Mouse (Mus musculus) regulatory T cell (primary cell): Measurements from ENCODE around the gene Degs1.

ENCODE experiments used
- in situ Hi-C: fragments of 300-600 bp; cut with MboI, MseI; formaldehyde crosslinking; loops from one replicate; pipeline ENCODE4 v1.15.1; 2025; ENCODE audit warnings: high pct_unique_total_duplicates

Degs1 gene

DNA sequence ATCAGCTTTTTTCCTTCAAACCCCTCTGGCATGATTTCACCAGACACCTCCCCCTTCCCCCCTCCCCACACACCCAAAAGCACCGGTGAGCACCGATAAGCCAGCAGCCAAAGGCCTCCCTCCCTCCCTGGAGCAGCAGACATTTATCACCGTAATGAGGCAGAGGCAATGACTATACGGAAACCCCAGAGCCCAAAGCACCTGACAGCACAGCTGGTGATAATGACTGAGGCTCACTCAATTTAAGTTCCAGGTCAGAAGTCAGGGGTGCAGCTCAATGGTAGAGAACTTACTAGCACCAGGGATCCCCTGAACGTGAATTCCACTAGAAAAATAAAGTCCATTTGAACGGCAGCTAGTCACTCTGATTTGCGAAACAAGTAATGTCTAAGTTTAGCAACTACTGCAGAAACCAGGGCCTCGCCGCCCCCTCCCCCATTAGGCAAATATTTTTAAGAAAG, 1.3 kb downstream of the Degs1 start:
- in situ Hi-C loops = loop anchor here (10.0 kb wide), 1 partner anchor 1066 kb away; the partner anchor contains the start of gene Wdr26

DNA sequence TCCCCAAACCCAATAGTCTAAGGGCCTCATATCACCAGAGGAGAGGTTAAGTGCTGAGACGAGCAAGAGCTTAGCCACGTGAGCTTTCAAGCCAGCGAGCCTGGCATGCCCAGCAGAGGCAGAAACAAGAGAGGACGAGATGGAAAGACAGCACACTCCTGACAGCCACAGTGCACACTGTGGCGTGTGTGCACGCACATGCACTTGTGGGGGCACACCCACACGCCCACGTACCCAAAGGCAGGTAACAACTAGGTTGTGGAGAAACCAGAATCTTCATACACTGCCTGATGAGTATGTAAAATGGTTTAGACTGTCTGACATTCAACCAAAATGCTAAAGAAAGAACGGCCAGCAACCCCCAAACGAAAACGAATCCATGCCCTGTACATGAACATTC, 2.0 kb downstream of the Degs1 start:
- in situ Hi-C loops = loop anchor here (10.0 kb wide), 1 partner anchor 1066 kb away; the partner anchor contains the start of gene Wdr26

DNA sequence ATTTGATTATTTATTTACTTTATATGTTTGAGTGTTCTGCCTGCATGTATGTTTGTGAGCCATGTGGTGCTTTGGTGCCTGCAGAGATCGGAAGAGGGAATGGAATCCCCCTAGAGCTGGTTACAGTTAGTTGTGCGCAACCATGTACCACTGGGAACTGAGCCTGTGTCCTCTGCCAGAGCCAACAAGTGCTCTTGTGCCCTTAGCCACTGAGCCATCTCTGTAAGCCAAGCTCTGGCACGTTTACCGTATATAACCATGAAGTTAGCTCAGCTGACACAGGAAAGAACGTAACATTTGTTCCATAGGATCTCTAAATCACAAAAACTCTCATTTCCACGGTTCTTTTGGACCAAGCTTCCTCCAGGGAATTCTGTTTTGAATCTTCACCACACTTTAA, 2.6 kb downstream of the Degs1 start:
- in situ Hi-C loops = loop anchor here (10.0 kb wide), 1 partner anchor 1065 kb away; the partner anchor contains the start of gene Wdr26

DNA sequence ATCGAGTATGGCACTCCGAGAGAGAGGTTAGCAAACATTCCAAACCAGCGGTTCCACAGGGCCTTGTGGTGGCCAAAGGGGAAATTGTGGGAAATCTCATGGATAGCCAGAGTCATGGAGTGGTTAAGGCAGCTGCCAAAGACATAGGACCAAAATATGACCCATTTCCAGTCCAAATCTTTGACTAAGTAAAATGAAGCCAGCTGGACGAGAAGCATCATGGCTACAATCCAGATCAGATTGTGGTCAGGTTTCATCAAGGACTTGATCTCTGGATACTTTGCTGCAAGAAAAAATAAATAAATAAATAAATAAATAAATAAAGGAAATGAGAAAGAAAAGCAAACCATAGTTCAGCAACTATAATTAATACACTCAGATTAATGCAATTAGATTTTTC, 3.2 kb downstream of the Degs1 start:
- in situ Hi-C loops = no loop called here

DNA sequence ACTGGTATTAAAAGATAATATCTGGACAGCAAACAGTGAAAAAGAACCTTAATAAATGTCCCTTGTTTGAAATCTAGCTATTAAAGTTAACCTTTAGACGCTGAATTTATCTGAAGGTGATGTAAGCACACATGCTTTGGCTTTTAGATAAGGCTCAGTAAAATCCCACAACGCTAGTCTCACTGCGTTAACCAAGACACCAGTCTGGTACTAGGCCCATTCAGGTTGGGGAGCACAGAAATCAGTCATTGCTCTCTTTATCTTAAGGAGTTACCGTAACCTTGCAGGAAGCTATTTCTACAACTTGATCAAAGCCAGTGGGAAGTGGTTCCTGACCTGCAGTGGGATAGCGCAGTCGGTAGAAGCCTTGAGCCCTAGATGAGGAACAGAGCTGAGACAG, 7.5 kb downstream of the Degs1 start:
- in situ Hi-C loops = no loop called here

DNA sequence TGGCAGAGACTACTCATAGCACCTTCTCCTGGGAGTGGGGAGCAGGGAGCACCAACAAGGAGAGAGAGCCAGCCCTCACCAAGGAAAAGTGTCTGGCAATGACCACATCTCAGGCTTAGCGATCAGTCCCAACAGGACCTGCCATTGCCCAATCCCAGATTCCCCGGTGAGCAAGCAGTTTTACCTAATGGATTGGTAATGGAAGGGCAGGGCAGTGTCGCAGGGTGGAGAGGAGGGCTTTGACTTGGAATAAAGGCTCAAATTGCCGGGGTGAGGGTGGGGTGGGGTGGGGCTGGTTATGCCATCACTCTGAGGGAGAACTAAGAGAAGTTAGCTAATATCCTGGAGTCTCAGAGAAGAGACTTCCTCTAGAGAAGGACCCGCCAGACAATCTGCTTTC, 11.0 kb downstream of the Degs1 start:
- in situ Hi-C loops = no loop called here

DNA sequence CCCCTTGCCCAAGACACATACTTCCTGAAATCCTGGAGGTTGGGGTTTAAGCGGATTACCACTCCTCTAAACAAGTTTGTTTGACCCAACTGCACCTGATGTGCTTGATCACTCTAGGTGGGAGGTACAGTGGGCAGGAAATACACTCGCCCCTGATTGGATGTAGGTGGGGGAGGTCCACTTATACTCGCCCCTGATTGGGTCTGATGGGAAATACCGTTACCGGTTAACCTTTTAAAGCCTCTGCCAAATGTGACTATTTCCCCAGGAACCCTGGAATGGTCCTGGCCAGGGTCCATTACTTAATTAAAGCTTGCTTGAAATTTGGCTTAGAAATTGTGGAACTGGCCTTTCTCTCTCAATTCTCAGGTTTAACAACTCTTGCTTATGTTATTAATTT, 11.5 kb downstream of the Degs1 start:
- in situ Hi-C loops = no loop called here

DNA sequence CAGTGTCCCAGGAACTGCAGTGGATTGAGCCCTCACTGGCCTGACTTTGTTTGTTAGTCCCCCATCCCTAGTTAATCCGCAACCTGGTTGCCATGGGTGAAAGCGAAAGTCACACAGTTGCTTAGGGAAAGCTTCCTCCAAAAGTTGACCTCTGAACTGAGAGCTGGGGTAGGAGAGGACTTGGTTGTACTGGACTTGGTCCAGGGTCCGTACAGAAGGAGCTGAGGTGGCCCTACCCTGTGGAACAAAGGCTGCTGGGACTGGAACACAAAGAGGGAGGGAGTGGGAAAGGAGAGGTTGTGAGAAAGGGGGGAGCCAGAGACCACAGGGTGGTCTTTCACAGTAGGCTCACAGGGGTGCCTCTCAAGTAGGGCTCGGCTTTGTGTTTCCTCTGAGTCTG, 14.3 kb downstream of the Degs1 start:
- in situ Hi-C loops = no loop called here

DNA sequence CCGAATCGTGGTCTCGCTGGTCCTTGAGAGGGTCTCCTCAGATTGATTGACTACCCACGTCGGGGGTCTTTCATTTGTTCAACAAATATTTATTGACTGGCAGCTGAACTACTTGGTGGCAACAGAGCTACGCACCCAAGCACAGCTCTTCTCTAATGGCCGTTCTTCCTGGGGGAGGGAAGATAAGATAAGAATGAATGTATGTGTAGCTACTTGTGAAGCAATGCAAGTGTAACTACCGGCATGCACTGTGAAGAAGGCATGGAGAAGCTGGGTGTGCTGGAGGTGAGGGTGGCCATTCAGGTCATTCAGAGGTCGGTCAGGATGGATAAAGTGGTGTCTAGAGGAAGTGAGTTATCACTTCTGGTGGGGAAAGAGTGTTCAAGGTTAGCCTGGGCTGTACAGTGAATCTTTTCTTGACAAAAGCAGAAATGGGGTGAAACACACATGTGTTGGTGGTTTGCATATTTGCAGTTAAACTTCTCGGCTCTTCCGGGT, 16.5 kb downstream of the Degs1 start:
- in situ Hi-C loops = no loop called here

DNA sequence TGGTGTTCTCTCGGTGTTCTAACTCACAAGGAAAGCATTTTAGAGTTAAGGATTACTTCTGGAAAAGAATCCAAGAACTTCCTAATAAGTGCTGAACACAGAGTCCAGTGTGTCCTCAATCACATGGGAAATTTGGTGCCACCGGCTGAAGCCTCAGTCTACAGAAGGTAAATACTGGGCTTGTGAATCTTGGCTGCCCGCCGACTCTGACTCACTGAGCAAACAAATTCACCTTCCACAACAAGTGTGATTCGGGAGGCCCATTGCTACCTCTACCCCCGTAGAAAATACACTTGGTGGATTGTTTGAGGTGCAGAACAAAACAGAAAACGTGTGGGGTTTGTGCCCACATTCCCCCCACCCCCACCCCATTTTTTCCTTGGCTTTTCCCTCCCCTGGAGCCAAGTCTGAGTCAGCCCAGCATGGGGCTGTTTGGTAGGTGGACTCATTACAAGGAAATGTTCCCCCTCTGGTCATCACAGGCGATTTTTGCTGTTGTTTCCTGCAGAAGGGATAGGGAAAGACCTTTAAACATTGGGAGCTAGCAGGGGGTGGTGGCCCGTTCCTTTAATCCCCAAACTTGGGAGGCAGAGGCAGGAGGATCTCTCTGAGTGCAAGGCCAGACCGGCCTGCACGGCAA, 26.4 kb downstream of the Degs1 start:
- in situ Hi-C loops = no loop called here

DNA sequence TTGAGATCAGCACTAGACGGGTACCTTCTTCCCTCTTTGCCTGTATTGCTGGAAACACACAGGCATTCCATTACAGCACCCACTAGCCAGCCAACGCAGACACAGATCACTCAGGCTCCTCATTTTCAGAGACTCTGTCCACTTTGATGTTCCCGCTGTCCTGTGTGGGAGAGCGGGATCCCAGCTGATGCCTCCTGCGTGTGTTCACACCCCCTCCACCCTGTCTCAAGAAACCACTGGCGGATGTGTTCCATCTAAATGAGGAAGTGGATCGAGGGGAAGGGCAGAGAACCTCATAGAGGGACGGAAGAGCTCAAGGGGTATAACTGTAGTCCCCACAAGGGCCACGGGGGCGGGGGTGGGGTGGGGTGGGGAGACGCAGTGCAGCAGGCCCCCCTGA, 27.6 kb downstream of the Degs1 start:
- in situ Hi-C loops = no loop called here

DNA sequence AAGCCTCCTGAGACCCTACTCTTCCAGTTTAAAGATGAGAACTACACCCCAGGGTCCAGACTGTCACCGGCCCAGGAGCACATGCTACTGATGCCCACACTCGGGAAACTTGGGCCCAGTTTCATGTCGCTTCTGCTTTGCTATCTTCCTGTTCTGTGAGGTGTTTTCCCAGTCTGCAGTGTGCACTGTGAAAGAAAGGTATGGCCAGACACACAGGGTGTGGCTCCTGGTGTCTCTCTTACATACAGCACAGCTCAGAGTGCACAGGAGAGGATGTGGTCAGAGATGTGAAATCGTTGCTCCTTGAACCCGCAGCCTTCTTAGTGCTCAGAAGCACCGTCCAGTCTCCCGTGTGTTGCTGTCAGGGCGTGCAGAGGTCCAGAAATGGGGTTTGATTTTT, 28.0 kb downstream of the Degs1 start:
- in situ Hi-C loops = no loop called here

DNA sequence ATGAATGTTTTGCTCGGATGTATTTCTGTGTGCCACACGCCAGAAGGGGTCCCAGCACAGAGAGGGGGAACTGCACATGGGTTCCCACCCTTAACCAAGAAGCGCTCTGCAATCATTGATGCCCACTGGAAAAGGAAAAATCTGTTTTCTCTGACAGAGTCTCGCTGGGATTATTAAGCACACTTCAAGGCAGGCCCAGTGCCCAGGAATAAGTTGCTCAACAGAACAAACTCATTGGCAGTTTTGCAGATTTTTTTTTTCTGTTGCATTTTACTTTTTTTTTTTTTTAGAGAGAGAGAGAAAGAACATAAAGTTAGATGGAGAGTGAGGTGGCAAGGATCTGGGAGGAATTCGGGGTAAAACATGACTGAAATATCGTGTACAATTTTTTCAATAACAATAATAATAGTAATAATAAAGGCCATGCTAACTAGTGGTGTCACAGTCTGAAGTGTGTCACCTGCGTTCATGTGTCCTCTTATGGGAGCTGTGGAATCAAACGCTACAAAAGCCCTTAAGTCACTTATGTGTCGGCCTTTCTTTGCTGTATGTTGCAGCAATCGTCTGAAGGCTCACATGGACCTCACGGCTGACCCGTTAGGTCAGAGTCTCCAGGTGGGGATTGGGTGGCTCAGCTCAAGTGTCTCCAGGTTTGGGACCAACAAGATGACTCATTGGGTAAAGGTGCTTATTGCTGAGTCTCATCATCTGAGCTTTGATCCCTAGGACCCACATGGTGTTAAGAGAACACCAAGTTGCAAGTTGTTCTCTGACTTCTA, 28.7 kb downstream of the Degs1 start:
- in situ Hi-C loops = no loop called here

DNA sequence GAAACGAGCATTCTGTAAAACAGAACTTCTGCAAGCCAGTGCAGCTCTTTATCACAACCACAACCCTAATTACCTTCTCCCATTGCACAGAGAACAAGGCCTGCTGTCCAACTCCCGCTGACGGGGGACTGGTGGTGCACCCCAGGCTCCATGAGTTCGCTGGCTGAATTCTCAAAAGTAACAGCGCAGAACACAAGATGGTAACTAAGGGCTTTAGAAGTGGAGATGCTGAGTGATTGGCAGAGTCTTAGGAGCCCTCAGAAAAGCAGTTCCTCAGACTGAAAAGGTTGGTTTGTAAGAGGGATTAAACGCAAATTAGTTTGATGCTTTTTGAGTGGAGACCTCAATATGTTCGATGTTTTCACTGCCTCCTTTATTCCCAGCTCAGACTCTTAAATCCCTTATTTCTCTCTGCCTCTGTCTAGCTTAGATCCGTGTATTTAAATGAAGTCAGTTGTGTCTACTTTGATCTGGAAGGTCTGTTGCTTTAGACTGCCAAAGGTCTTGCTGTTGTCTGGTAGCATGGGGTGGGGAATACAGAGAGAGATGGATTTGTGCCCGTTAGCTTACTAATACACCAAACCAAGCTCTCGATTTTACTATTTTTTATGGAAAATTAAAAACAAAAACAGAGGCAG, 30.0 kb downstream of the Degs1 start:
- in situ Hi-C loops = no loop called here

DNA sequence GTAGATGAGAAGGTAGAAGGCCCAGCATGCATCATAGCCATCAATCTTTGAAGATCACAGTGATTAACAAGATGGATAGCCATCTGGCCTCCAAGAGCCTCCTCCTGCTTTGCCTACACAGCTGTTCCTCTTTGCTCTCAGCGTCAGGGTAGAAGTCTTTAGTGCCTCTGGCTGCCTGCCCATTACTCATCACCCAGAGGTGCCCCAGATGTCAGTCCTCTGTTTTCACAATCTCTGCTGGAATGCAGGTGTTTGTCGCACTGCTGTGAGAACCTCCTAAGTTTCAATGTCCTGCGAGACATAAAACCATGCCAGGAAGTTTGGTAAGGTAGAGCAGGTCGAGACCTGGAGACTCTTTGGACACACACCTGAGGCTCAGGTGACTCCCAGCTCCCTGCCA, 31.9 kb downstream of the Degs1 start:
- in situ Hi-C loops = no loop called here

DNA sequence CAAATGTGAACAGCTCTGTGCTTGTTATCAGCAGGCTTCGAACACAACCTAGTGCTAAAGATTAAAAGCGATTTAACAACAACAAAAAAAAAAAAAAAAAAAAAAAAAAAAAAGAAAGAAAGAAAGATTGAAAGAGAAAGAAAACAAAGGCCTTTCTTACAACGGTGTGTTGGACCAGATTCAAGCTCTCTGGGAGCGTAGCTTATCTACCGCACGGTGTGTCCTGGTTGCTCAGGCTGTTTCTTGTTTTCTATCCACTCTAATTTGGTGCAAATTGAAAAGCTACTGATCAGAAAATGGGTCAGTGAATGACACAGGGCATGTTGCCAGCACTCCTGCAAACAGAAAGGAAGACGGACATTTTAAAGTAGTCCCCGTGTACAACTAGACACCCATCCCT, 33.3 kb downstream of the Degs1 start:
- in situ Hi-C loops = no loop called here

DNA sequence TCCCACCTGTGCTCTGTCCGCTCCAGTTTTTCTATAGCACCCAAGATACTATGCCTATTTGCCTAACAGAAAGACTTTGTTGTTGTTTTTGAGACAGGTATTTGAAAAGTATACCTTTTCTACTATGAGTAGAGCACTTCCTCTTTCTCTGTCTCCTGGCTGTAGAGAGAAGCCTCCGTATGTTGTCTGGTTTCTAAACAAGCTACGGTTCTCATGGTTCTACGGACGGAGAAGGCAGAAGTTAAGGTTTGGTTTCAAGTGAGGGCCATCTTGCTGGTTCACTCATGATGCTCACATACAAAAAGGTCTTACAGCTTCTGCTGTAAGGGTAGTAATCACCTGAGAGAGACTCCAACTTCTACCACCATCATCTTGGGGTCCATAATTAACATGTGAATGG, 37.6 kb downstream of the Degs1 start:
- in situ Hi-C loops = no loop called here

DNA sequence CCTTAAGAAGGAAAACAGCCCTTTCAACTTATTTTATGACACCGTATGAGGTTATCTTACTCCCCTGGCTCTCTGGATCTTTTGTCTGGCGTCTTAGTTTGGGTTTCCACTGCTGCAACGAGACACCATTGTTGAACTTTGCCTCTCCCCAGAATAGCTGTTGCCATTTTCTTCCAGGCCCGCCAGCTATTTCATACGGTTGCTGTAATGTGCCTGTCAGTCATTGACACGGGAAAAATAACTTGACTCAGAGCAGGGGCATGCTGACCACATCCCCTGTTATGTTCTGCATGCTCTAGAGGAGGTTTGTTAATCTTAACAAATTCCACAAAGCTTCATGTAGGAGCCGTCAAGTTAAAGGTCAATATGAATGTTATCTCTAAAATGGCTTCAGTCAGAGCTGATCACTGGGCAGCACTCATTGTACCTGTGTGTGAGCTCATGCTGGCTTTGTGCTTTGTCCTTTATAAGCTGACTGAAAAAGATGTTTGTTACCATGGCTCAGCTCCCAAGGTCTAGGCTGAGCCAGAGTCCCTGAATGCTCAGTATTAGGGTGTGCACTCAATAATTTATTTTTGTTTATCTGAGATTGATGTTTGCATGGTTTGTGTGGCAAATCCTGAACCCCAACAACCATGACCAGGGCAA, 44.4 kb downstream of the Degs1 start:
- in situ Hi-C loops = no loop called here

DNA sequence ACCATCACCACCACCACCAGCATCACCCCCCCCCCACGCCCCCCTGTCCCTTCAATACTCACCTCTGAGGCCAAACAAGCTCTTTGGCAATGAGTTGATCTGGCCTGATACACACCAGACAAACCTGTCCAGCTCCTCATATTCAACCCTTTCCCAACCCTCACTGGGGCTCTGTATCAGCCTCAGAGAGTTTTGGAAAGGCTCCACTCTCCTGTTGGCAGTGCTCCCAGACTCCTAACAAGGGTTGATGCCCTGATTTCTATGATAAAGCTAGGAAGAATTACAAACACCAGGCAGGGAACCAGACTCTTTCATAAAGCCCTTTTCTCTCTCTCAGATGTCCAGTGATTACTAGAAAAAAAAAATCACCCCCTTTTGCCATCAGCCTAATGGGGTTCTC, 45.2 kb downstream of the Degs1 start:
- in situ Hi-C loops = no loop called here

DNA sequence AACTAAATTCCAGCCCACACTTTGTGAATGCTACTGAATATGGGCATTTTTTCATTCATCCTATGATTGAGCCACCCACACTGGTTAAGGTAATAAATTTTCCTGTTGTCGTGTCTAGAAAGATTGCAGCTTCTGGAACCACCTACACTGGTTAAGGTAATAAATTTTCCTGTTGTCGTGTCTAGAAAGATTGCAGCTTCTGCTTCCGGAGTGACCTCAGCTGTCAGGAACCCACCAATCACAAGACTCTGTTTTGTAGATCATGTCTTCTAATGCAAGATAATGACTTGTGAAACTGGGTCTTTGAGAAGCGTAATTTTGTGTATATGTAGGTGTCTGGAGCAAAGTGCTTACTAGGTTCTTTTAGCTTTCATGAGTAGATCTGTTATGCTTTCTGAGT, 47.4 kb downstream of the Degs1 start:
- in situ Hi-C loops = no loop called here

DNA sequence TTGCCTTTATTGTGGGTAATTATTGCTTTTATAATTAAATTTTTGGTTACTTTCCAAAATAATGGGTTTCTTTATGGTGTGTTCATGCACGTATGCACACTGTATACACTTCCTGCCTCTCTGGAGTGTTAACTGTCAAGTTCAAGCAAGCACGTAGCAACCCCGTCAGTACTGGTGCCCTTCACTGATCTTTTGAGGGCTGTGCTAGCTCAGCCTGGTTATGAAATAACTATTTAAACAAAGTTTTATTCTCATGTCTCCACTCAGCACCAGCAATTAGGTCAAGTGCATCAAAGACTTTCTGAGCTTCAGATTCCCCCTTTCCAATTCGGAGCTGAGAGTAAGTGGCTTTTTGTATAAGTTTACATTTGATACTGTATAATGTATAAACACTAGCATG, 53.2 kb downstream of the Degs1 start:
- in situ Hi-C loops = no loop called here
